Mouse (Mus musculus): ENCODE data around the gene Slfn9. TPM values are rescaled to one million over a fixed set of nuclear protein-coding genes. Genes with fewer than 3 reads are reported as not detected.
"Not testable (repeated sequence)": the region's sequence is repeated elsewhere in the genome, so short reads cannot be mapped to it uniquely, and the experiment has no call there.

The Slfn9 gene
- polyA plus RNA-seq, 1 experiment from 2014 or later: 14.1 TPM

DNA sequence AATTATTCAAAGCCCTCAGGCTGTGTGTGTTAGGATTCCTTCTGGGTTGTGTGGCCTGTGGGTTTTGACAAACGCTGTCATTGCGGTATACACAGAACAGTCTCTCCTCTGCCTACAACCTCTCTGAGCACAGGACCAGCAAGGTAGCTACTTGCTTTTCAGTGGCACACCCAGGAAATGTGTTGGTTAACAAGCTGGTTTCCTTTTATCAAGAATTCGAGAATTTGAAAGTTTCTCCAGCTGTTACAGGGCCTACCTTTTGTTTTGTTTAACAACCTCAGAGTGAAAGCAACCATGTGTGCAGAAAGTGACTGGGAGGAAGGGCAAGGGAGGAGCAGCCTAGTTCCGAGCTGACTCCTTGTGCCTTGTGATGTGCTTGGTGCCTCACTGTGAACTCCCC is 44.2 kb downstream of the Slfn9 start:
- H3K36me3 ChIP-seq (ENCODE audit: control insufficient read depth, insufficient read depth, low read length): no peaks in the 10 kb centered on the region
- H3K4me2 ChIP-seq (ENCODE audit: low read depth, low read length): no peak overlapping the region
- H3K27ac ChIP-seq (ENCODE audit: low read length): no peak overlapping the region
- H3K4me1 ChIP-seq (ENCODE audit: control insufficient read depth, insufficient read depth, low read length): 0 out of 2 replicates have a peak, but pooled peaks cover 3% of the 10 kb centered on the region
- no peak overlapping the region for H3K9ac ChIP-seq (ENCODE audit: low read depth, low read length)
- H3K9me3 ChIP-seq (ENCODE audit: control insufficient read depth, low read length): no peaks in the 10 kb centered on the region
- 52% methylated on average over 4 of the region's 4 CpGs for WGBS
- no peak for ATAC-seq
- H3K4me3 ChIP-seq (ENCODE audit: low read length): no peak overlapping the region
- H3K27me3 ChIP-seq (replicated peaks; ENCODE audit: control insufficient read depth, insufficient read depth, low read length): peaks cover 21% of the 10 kb centered on the region

DNA sequence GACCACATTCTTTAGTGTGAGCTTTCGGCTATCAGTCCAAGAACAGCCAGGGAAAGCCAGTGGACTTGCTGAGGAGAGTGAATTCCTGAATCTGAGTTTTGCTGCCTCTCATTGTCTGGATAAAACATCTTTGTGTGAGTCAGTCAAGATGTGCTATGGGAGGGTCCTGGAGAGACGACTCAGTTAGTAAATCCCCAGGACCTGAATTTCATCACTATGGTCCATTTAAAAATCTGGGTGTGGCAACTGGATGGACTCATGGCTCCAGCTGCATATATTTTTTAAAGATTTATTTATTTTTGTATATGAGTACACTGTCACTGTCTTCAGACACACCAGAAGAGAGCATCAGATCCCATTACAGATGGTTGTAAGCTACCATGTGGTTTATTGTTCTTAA is 46.0 kb downstream of the Slfn9 start:
- Histone ChIP-seq H3K9me3 (ENCODE audit: control insufficient read depth, low read length) (no peaks in the 10 kb centered on the region), H3K36me3 (ENCODE audit: control insufficient read depth, insufficient read depth, low read length) (no peaks in the 10 kb centered on the region), H3K4me3 (ENCODE audit: low read length) (no peak overlapping the region), H3K27me3 (replicated peaks; ENCODE audit: control insufficient read depth, insufficient read depth, low read length) (0 out of 2 replicates have a peak, but pooled peaks cover 4% of the 10 kb centered on the region), H3K27ac (ENCODE audit: low read length) (no peak overlapping the region), H3K4me1 (ENCODE audit: control insufficient read depth, insufficient read depth, low read length) (no peaks in the 10 kb centered on the region), H3K4me2 (ENCODE audit: low read depth, low read length) (no peak overlapping the region), H3K9ac (ENCODE audit: low read depth, low read length) (no peak overlapping the region)
- 50% methylated on average over 2 of the region's 2 CpGs for WGBS
- no peak for ATAC-seq

DNA sequence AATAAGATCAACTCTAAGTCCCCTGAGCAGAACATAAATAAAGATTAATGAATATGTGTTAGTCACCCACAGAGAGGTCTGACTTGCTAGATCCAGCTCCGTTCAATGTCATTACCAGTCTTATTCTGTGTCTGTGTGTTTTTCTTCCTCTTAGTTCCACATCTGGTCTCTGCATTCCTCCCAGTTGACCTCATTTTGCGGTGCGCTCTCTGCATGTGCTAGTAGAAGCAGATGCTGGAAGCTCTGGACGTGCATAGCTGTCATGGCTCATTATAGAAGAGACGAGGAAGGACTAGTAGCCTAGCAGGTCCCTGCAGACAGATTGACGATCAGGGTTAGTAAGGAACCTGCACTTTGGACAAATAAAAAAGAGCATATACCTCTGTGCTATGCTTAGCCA is 48.3 kb downstream of the Slfn9 start:
- no peak overlapping the region for H3K27ac ChIP-seq (ENCODE audit: low read length)
- no peak for ATAC-seq
- H3K27me3 ChIP-seq (replicated peaks; ENCODE audit: control insufficient read depth, insufficient read depth, low read length): no peaks in the 10 kb centered on the region
- H3K4me1 ChIP-seq (ENCODE audit: control insufficient read depth, insufficient read depth, low read length): no peaks in the 10 kb centered on the region
- no peak overlapping the region for H3K4me3 ChIP-seq (ENCODE audit: low read length)
- no peak overlapping the region for H3K4me2 ChIP-seq (ENCODE audit: low read depth, low read length)
- no peaks in the 10 kb centered on the region for H3K9me3 ChIP-seq (ENCODE audit: control insufficient read depth, low read length)
- 52% methylated on average over 6 of the region's 6 CpGs for WGBS
- no peaks in the 10 kb centered on the region for H3K36me3 ChIP-seq (ENCODE audit: control insufficient read depth, insufficient read depth, low read length)
- H3K9ac ChIP-seq (ENCODE audit: low read depth, low read length): no peak overlapping the region

DNA sequence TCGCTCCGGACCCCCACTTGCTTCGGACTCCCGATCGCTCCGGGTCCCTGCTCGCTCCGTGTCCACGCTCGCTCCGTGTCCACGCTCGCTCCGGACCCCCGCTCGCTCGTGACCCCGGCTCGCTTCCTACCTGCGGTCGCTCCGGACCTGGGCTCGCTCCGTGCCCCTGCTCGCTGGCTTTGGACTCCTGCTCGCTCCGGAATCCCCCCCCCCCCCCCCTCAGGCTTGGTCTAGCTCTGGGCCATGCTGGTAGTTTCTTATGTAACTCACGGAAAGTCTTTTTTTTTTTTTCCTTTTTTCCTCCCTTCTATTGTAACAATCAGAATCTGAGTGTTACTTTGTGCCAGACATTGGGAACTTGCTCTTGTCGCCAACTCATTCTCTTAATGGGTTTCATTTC is 58.4 kb downstream of the Slfn9 start:
- no peak for ATAC-seq
- H3K4me3 ChIP-seq (ENCODE audit: low read length): peak overlapping the region; percentile 50
- no peaks in the 10 kb centered on the region for H3K36me3 ChIP-seq (ENCODE audit: control insufficient read depth, insufficient read depth, low read length)
- no peak overlapping the region for H3K9ac ChIP-seq (ENCODE audit: low read depth, low read length)
- peaks cover 38% of the 10 kb centered on the region for H3K27me3 ChIP-seq (replicated peaks; ENCODE audit: control insufficient read depth, insufficient read depth, low read length)
- H3K4me1 ChIP-seq (ENCODE audit: control insufficient read depth, insufficient read depth, low read length): 0 out of 2 replicates have a peak, but pooled peaks cover 6% of the 10 kb centered on the region
- no peaks in the 10 kb centered on the region for H3K9me3 ChIP-seq (ENCODE audit: control insufficient read depth, low read length)
- peak overlapping the region; percentile 92 for H3K4me2 ChIP-seq (ENCODE audit: low read depth, low read length)
- H3K27ac ChIP-seq (ENCODE audit: low read length): no peak overlapping the region
- whole genome bisulfite sequencing: under 1% methylated on average over 28 of the region's 29 CpGs

DNA sequence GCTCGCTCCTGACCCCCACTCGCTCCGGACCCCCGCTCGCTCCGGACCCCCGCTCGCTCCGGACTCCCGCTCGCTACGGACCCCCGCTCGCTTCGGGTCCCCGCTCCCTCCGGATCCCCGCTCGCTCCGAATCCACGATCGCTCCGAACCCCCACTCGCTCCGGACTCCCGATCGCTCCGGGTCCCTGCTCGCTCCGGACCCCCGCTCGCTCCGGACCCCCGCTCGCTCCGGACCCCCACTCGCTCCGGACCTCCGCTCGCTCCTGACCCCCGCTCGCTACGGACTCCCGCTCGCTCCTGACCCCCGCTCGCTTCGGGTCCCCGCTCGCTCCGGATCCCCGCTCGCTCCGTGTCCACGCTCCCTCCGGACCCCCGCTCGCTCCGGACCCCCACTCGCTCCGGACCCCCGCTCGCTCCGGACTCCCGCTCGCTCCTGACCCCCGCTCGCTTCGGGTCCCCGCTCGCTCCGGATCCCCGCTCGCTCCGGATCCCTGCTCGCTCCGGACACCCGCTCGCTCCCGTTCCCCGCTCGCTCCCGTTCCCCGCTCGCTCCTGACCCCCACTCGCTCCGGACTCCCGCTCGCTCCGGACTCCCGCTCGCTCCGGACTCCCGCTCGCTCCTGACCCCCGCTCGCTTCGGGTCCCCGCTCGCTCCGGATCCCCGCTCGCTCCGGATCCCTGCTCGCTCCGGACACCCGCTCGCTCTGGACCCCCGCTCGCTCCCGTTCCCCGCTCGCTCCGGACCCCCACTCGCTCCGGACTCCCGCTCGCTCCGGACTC is 59.8 kb downstream of the Slfn9 start:
- under 1% methylated on average over 102 of the region's 119 CpGs for WGBS
- Histone ChIP-seq H3K27me3 (replicated peaks; ENCODE audit: control insufficient read depth, insufficient read depth, low read length) (peaks cover 38% of the 10 kb centered on the region), H3K9ac (ENCODE audit: low read depth, low read length) (peak overlapping the region; percentile 43; the same call in 1 of the 2 replicates), H3K4me3 (ENCODE audit: low read length) (peak overlapping the region; percentile 50), H3K4me2 (ENCODE audit: low read depth, low read length) (peak overlapping the region; percentile 92)
- not testable (repeated sequence) for ATAC-seq; H3K27ac ChIP-seq (ENCODE audit: low read length); H3K4me1 ChIP-seq (ENCODE audit: control insufficient read depth, insufficient read depth, low read length); H3K36me3 ChIP-seq (ENCODE audit: control insufficient read depth, insufficient read depth, low read length); H3K9me3 ChIP-seq (ENCODE audit: control insufficient read depth, low read length)

DNA sequence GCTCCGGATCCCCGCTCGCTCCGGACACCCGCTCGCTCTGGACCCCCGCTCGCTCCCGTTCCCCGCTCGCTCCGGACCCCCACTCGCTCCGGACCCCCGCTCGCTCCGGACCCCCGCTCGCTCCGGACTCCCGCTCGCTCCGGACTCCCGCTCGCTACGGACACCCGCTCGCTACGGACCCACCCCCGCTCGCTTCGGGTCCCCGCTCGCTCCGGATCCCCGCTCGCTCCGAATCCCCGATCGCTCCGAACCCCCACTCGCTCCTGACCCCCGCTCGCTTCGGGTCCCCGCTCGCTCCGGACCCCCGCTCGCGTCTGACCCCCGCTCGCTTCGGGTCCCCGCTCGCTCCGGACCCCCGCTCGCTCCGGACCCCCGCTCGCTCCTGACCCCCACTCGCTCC is 60.5 kb downstream of the Slfn9 start:
- not testable (repeated sequence) for H3K27ac ChIP-seq (ENCODE audit: low read length); H3K4me1 ChIP-seq (ENCODE audit: control insufficient read depth, insufficient read depth, low read length); H3K36me3 ChIP-seq (ENCODE audit: control insufficient read depth, insufficient read depth, low read length); ATAC-seq; H3K9me3 ChIP-seq (ENCODE audit: control insufficient read depth, low read length)
- peaks cover 38% of the 10 kb centered on the region for H3K27me3 ChIP-seq (replicated peaks; ENCODE audit: control insufficient read depth, insufficient read depth, low read length)
- H3K9ac ChIP-seq (ENCODE audit: low read depth, low read length): peak overlapping the region; percentile 43; the same call in 1 of the 2 replicates
- peak overlapping the region; percentile 50 for H3K4me3 ChIP-seq (ENCODE audit: low read length)
- H3K4me2 ChIP-seq (ENCODE audit: low read depth, low read length): peak overlapping the region; percentile 92
- 1% methylated on average over 59 of the region's 63 CpGs for WGBS

DNA sequence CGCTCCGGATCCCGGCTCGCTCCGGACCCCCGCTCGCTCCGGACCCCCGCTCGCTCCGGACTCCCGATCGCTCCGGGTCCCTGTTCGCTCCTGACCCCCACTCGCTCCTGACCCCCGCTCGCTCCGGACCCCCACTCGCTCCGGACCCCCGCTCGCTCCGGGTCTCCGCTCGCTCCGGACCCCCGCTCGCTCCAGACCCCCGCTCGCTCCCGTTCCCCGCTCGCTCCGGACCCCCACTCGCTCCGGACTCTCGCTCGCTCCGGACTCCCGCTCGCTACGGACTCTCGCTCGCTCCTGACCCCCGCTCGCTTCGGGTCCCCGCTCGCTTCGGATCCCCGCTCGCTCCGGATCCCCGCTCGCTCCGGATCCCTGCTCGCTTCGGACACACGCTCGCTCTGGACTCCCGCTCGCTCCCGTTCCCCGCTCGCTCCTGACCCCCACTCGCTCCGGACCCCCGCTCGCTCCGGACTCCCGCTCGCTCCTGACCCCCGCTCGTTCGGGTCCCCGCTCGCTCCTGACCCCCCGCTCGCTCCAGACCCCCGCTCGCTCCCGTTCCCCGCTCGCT is 61.2 kb downstream of the Slfn9 start:
- not testable (repeated sequence) for H3K4me1 ChIP-seq (ENCODE audit: control insufficient read depth, insufficient read depth, low read length); ATAC-seq; H3K27ac ChIP-seq (ENCODE audit: low read length); H3K9me3 ChIP-seq (ENCODE audit: control insufficient read depth, low read length); H3K36me3 ChIP-seq (ENCODE audit: control insufficient read depth, insufficient read depth, low read length)
- 2% methylated on average over 84 of the region's 85 CpGs for WGBS
- Histone ChIP-seq H3K4me3 (ENCODE audit: low read length) (peak overlapping the region; percentile 50), H3K27me3 (replicated peaks; ENCODE audit: control insufficient read depth, insufficient read depth, low read length) (peaks cover 35% of the 10 kb centered on the region), H3K4me2 (ENCODE audit: low read depth, low read length) (peak overlapping the region; percentile 92), H3K9ac (ENCODE audit: low read depth, low read length) (0 out of 2 replicates have a peak overlapping the region, but pooled peaks have one; percentile 24)

DNA sequence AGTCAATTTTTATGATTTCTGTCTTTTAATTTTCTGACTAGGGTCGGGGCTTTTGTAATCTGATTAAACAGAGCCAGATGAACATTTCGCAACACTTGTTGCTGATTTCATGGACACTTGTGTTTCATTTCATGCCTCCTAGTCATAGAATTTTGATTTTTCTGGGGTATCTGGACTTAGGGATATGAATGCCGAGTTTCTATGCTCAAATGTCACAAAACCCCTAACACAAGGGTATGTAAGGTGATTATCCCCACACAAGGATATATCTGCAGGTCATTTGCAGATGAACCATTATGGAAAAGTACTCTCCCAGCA is 62.0 kb downstream of the Slfn9 start:
- no peaks in the 10 kb centered on the region for H3K36me3 ChIP-seq (ENCODE audit: control insufficient read depth, insufficient read depth, low read length)
- WGBS: 48% methylated on average over 3 of the region's 3 CpGs
- H3K9ac ChIP-seq (ENCODE audit: low read depth, low read length): no peak overlapping the region
- peaks cover 33% of the 10 kb centered on the region for H3K27me3 ChIP-seq (replicated peaks; ENCODE audit: control insufficient read depth, insufficient read depth, low read length)
- no peaks in the 10 kb centered on the region for H3K9me3 ChIP-seq (ENCODE audit: control insufficient read depth, low read length)
- no peak overlapping the region for H3K4me2 ChIP-seq (ENCODE audit: low read depth, low read length)
- no peak overlapping the region for H3K4me3 ChIP-seq (ENCODE audit: low read length)
- ATAC-seq: no peak
- 0 out of 2 replicates have a peak, but pooled peaks cover 6% of the 10 kb centered on the region for H3K4me1 ChIP-seq (ENCODE audit: control insufficient read depth, insufficient read depth, low read length)
- H3K27ac ChIP-seq (ENCODE audit: low read length): no peak overlapping the region

DNA sequence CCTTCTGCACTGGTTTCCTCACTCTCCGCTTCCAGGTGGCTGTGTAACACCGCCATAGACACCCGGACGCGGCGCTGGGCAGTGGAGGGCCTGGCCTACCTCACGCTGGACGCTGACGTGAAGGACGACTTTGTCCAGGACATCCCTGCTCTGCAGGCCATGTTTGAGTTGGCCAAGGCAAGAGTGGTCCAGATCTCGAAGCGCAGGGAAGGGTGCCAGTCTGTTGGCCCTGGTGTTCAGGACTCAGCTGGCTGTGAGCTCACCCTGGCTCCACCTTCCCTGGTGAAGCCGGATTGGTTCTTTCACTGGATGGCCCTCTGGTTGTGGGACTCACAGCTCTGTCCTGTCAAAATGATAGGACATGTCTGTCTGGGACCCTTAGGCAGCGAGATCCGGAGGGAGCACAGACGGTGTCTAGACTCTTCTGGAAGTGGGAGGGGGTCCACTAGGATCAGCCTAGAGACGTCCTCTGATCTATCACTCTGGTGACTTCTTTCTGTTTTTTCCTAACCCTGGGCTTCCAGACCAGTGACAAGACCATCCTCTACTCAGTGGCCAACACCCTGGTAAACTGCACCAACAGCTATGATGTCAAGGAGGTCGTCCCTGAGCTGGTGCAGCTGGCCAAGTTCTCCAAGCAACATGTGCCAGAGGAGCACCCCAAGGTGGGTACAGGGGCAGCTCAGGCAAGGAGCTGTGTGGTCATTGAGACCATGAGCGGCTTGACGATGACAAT is 62.6 kb downstream of the Slfn9 start:
- no peak overlapping the region for H3K27ac ChIP-seq (ENCODE audit: low read length)
- WGBS: 32% methylated on average over 20 of the region's 20 CpGs
- H3K36me3 ChIP-seq (ENCODE audit: control insufficient read depth, insufficient read depth, low read length): no peaks in the 10 kb centered on the region
- H3K4me1 ChIP-seq (ENCODE audit: control insufficient read depth, insufficient read depth, low read length): 0 out of 2 replicates have a peak, but pooled peaks cover 6% of the 10 kb centered on the region
- peaks cover 27% of the 10 kb centered on the region for H3K27me3 ChIP-seq (replicated peaks; ENCODE audit: control insufficient read depth, insufficient read depth, low read length)
- ATAC-seq: no peak
- H3K4me3 ChIP-seq (ENCODE audit: low read length): no peak overlapping the region
- H3K9ac ChIP-seq (ENCODE audit: low read depth, low read length): no peak overlapping the region
- H3K4me2 ChIP-seq (ENCODE audit: low read depth, low read length): no peak overlapping the region
- no peaks in the 10 kb centered on the region for H3K9me3 ChIP-seq (ENCODE audit: control insufficient read depth, low read length)
